Mouse (Mus musculus): ENCODE measurements around the gene Vipas39. TPM values are rescaled to one million over a fixed set of nuclear protein-coding genes. Genes with fewer than 3 reads are reported as not detected.
A peak's percentile ranks its signal among the peaks of the same experiment; 100 is the strongest.
"Not testable (repeated sequence)": the region's sequence is repeated elsewhere in the genome, so short reads cannot be mapped to it uniquely, and the experiment has no call there.

Vipas39 gene
- polyA plus RNA-seq, 1 experiment from 2014 or later = 33.2 TPM

GRCm38 (mm10) chr12:87267682-87268081 lies 1.6 kb upstream of the Vipas39 start:
- DNase-seq (ENCODE audit: low spot score) = peak; percentile 22

- no peak for DNase-seq (ENCODE audit: low spot score)
These were observed 959 bp upstream of the Vipas39 start for GRCm38 (mm10) chr12:87266827-87267603.

- DNase-seq (ENCODE audit: low spot score) = no peak
These were observed 612 bp downstream of the Vipas39 start for GRCm38 (mm10) chr12:87265444-87265843.

- no peak for DNase-seq (ENCODE audit: low spot score)
These were observed 5.5 kb downstream of the Vipas39 start for GRCm38 (mm10) chr12:87260562-87260961.

GRCm38 (mm10) chr12:87256629-87257028 lies 9.4 kb downstream of the Vipas39 start:
- no peak for DNase-seq (ENCODE audit: low spot score)

- no peak for DNase-seq (ENCODE audit: low spot score)
These were observed 12.2 kb downstream of the Vipas39 start for GRCm38 (mm10) chr12:87253878-87254277.

- DNase-seq (ENCODE audit: low spot score) = no peak
These were observed 15.9 kb downstream of the Vipas39 start for GRCm38 (mm10) chr12:87250161-87250560.

- DNase-seq (ENCODE audit: low spot score) = no peak
These were observed 27.4 kb downstream of the Vipas39 start, which contains the start of gene Noxred1 for GRCm38 (mm10) chr12:87238632-87239031. TSS of gene Noxred1 (minus strand) at chr12:87238732.

GRCm38 (mm10) chr12:87236882-87237483 lies 29.1 kb downstream of the Vipas39 start:
- no peak for DNase-seq (ENCODE audit: low spot score)

- DNase-seq (ENCODE audit: low spot score) = no peak
These were observed 35.6 kb downstream of the Vipas39 start for GRCm38 (mm10) chr12:87230379-87230895.

- DNase-seq (ENCODE audit: low spot score) = no peak
These were observed 36.4 kb downstream of the Vipas39 start for GRCm38 (mm10) chr12:87229633-87230032.

- no peak for DNase-seq (ENCODE audit: low spot score)
These were observed 39.3 kb downstream of the Vipas39 start for GRCm38 (mm10) chr12:87226801-87227200.

- peak; percentile 37 for DNase-seq (ENCODE audit: low spot score)
These were observed 41.1 kb downstream of the Vipas39 start for GRCm38 (mm10) chr12:87224950-87225349.

- no peak for DNase-seq (ENCODE audit: low spot score)
These were observed 46.7 kb downstream of the Vipas39 start for GRCm38 (mm10) chr12:87219362-87219761.

- no peak for DNase-seq (ENCODE audit: low spot score)
These were observed 48.5 kb downstream of the Vipas39 start for GRCm38 (mm10) chr12:87217596-87217995.

GRCm38 (mm10) chr12:87216053-87216452 lies 50.0 kb downstream of the Vipas39 start:
- no peak for DNase-seq (ENCODE audit: low spot score)

- DNase-seq (ENCODE audit: low spot score) = no peak
These were observed 53.0 kb downstream of the Vipas39 start for GRCm38 (mm10) chr12:87212844-87213606.

GRCm38 (mm10) chr12:87205789-87206188 lies 60.3 kb downstream of the Vipas39 start:
- DNase-seq (ENCODE audit: low spot score) = not testable (repeated sequence)

- DNase-seq (ENCODE audit: low spot score) = no peak
These were observed 64.4 kb downstream of the Vipas39 start for GRCm38 (mm10) chr12:87201694-87202093.

GRCm38 (mm10) chr12:87199973-87200586 lies 66.0 kb downstream of the Vipas39 start, which contains the start of gene Tmed8:
TSS of gene Tmed8 (minus strand) at chr12:87200454.
- peak; percentile 86 for DNase-seq (ENCODE audit: low spot score)
